Mouse (Mus musculus) bone marrow, adult 2 months (tissue): Measurements from ENCODE around the gene Kif1b.

ENCODE experiments used
- CTCF ChIP-seq: fragments of 200-500 bp; IDR thresholded peaks from 2 replicates; pipeline ENCODE4 v1.5.1; 2011; ENCODE audit warnings: low read length, control low read depth; ENCODE audit not compliant: control insufficient read depth, insufficient read depth
- POLR2A ChIP-seq: fragments of 200-500 bp; IDR thresholded peaks from 2 replicates; pipeline ENCODE4 v1.6.1; 2011; ENCODE audit warnings: low read depth, mild to moderate bottlenecking, control low read depth, low read length, borderline replicate concordance; ENCODE audit not compliant: control insufficient read depth

- no peak for TF ChIP-seq POLR2A
- TF ChIP-seq CTCF = no peak
These were observed 4.5 kb upstream of the Kif1b start for GRCm38 (mm10) chr4:149311996-149312395.
